Mouse (Mus musculus): Measurements from ENCODE around the gene Rasgrf2. TPM values are rescaled to one million over a fixed set of nuclear protein-coding genes. Genes with fewer than 3 reads are reported as not detected.

Gene Rasgrf2
- polyA plus RNA-seq, 1 experiment from 2014 or later: 0.39 TPM

GRCm38 (mm10) chr13:91937232-91937631, 194.2 kb downstream of the Rasgrf2 start:
- H3K27ac ChIP-seq (replicated peaks): no peak overlapping the region
- H3K9ac ChIP-seq (ENCODE audit: low read length): no peak overlapping the region
- H3K9me3 ChIP-seq (ENCODE audit: control insufficient read depth, low read length): no peaks in the 10 kb centered on the region
- H3K4me1 ChIP-seq (replicated peaks; ENCODE audit: control insufficient read depth, insufficient read depth): no peaks in the 10 kb centered on the region
- 75% methylated on average over 2 of the region's 2 CpGs for WGBS
- DNase-seq (ENCODE audit: low spot score): no peak
- H3K4me2 ChIP-seq (replicated peaks; ENCODE audit: low read depth): no peak overlapping the region
- no peak overlapping the region for H3K4me3 ChIP-seq (ENCODE audit: low read depth, low read length)
- ATAC-seq (ENCODE audit: low FRiP score, low TSS enrichment): no peak
- H3K27me3 ChIP-seq (ENCODE audit: control insufficient read depth, insufficient read depth, low read length): no peaks in the 10 kb centered on the region
- no peaks in the 10 kb centered on the region for H3K36me3 ChIP-seq (ENCODE audit: control insufficient read depth, insufficient read depth, low read length)
- TF ChIP-seq EP300 (optimal IDR thresholded peaks at IDR 0.05) (no peak), CTCF (IDR thresholded peaks at IDR 0.05; ENCODE audit: low read depth) (no peak)

- H3K9me3 ChIP-seq (ENCODE audit: control insufficient read depth, low read length): no peaks in the 10 kb centered on the region
- 86% methylated on average over 1 of the region's 1 CpGs for WGBS
- no peak overlapping the region for H3K4me3 ChIP-seq (ENCODE audit: low read depth, low read length)
- DNase-seq (ENCODE audit: low spot score): no peak
- H3K4me1 ChIP-seq (replicated peaks; ENCODE audit: control insufficient read depth, insufficient read depth): no peaks in the 10 kb centered on the region
- no peak overlapping the region for H3K4me2 ChIP-seq (replicated peaks; ENCODE audit: low read depth)
- H3K9ac ChIP-seq (ENCODE audit: low read length): no peak overlapping the region
- no peak for TF ChIP-seq CTCF (IDR thresholded peaks at IDR 0.05; ENCODE audit: low read depth)
- no peak for TF ChIP-seq EP300 (optimal IDR thresholded peaks at IDR 0.05)
- no peak overlapping the region for H3K27ac ChIP-seq (replicated peaks)
- H3K27me3 ChIP-seq (ENCODE audit: control insufficient read depth, insufficient read depth, low read length): no peaks in the 10 kb centered on the region
- no peaks in the 10 kb centered on the region for H3K36me3 ChIP-seq (ENCODE audit: control insufficient read depth, insufficient read depth, low read length)
- ATAC-seq (ENCODE audit: low FRiP score, low TSS enrichment): no peak
Observed at GRCm38 (mm10) chr13:91932122-91932521, 199.3 kb downstream of the Rasgrf2 start.

DNA sequence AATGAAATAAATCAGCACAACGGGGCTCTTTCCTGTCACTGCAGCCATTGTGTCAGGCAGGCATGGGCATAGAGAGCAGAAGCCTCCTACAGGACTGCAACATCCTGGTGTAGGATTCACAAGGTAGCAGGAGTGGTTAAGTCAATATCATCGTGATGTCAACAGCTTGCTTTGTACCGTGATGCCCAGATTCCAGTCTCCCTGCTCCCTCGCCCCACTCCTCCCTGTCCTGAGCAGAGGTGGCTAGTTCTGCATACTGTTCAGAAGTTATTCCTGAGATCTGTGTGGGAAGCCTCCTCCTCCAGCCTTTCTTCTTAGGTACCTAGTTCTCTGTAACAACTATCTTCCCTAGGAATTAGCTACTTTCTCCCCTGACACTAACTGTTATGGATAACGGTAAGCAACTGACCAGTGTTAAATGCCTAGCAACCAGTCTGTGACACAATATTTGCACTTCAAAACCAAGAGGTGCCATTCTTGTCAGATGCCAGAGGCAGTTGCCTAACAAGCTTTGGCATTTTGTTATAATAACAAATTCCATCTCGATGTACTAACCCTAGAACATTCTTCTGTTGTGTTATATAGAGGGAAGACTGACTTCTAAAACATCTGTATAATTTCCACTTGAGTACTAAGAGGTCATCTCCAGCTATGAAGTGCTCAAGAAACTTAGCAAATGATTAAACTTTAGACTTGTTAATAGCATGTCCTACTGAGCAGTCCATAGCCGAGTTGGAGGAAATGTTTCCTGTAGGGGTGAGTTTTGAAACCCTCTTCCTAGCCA, 201.3 kb downstream of the Rasgrf2 start:
- Histone ChIP-seq H3K36me3 (ENCODE audit: control insufficient read depth, insufficient read depth, low read length) (no peaks in the 10 kb centered on the region), H3K4me3 (ENCODE audit: low read depth, low read length) (no peak overlapping the region), H3K27ac (replicated peaks) (no peak overlapping the region), H3K4me1 (replicated peaks; ENCODE audit: control insufficient read depth, insufficient read depth) (no peaks in the 10 kb centered on the region), H3K4me2 (replicated peaks; ENCODE audit: low read depth) (no peak overlapping the region), H3K9ac (ENCODE audit: low read length) (no peak overlapping the region), H3K9me3 (ENCODE audit: control insufficient read depth, low read length) (no peaks in the 10 kb centered on the region), H3K27me3 (ENCODE audit: control insufficient read depth, insufficient read depth, low read length) (no peaks in the 10 kb centered on the region)
- no peak for TF ChIP-seq EP300 (optimal IDR thresholded peaks at IDR 0.05)
- TF ChIP-seq CTCF (IDR thresholded peaks at IDR 0.05; ENCODE audit: low read depth): no peak
- WGBS: 48% methylated on average over 7 of the region's 7 CpGs
- ATAC-seq (ENCODE audit: low FRiP score, low TSS enrichment): no peak
- no peak for DNase-seq (ENCODE audit: low spot score)

GRCm38 (mm10) chr13:91928605-91929389, 202.7 kb downstream of the Rasgrf2 start:
- no peaks in the 10 kb centered on the region for H3K4me1 ChIP-seq (replicated peaks; ENCODE audit: control insufficient read depth, insufficient read depth)
- no peaks in the 10 kb centered on the region for H3K9me3 ChIP-seq (ENCODE audit: control insufficient read depth, low read length)
- no peak overlapping the region for H3K27ac ChIP-seq (replicated peaks)
- ATAC-seq (ENCODE audit: low FRiP score, low TSS enrichment) (no peak), DNase-seq (ENCODE audit: low spot score) (no peak)
- no peaks in the 10 kb centered on the region for H3K27me3 ChIP-seq (ENCODE audit: control insufficient read depth, insufficient read depth, low read length)
- no peak overlapping the region for H3K4me3 ChIP-seq (ENCODE audit: low read depth, low read length)
- WGBS: 77% methylated on average over 4 of the region's 4 CpGs
- TF ChIP-seq CTCF (IDR thresholded peaks at IDR 0.05; ENCODE audit: low read depth) (peak; percentile 51), EP300 (optimal IDR thresholded peaks at IDR 0.05) (no peak)
- H3K36me3 ChIP-seq (ENCODE audit: control insufficient read depth, insufficient read depth, low read length): no peaks in the 10 kb centered on the region
- no peak overlapping the region for H3K4me2 ChIP-seq (replicated peaks; ENCODE audit: low read depth)
- H3K9ac ChIP-seq (ENCODE audit: low read length): no peak overlapping the region

DNA sequence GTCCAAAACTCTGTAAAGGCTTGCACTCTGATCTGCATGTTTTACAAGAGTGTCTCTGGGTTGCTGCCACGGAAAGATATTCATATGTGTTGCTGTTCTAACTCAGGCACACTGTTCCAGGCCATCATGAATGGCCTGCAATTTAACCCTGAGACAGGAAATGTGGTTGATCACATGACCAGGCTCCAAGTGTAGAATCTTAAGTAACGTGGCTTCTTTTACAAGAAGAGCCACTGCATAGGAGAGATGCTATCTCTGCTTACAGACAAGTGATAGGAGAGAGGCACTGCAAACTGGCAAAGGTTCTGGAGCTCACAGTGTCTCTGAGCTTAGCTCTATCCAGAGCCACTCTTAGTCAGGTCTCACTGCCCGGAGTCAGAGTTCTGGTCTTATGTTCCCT, 210.4 kb downstream of the Rasgrf2 start:
- TF ChIP-seq CTCF (IDR thresholded peaks at IDR 0.05; ENCODE audit: low read depth): no peak
- TF ChIP-seq EP300 (optimal IDR thresholded peaks at IDR 0.05): no peak
- Histone ChIP-seq H3K4me3 (ENCODE audit: low read depth, low read length) (no peak overlapping the region), H3K36me3 (ENCODE audit: control insufficient read depth, insufficient read depth, low read length) (no peaks in the 10 kb centered on the region), H3K27me3 (ENCODE audit: control insufficient read depth, insufficient read depth, low read length) (no peaks in the 10 kb centered on the region), H3K9me3 (ENCODE audit: control insufficient read depth, low read length) (no peaks in the 10 kb centered on the region), H3K4me2 (replicated peaks; ENCODE audit: low read depth) (no peak overlapping the region), H3K4me1 (replicated peaks; ENCODE audit: control insufficient read depth, insufficient read depth) (no peaks in the 10 kb centered on the region), H3K27ac (replicated peaks) (no peak overlapping the region), H3K9ac (ENCODE audit: low read length) (no peak overlapping the region)
- no peak for ATAC-seq (ENCODE audit: low FRiP score, low TSS enrichment)
- DNase-seq (ENCODE audit: low spot score): no peak
- WGBS: 65% methylated on average over 3 of the region's 3 CpGs

- 86% methylated on average over 5 of the region's 5 CpGs for WGBS
- no peak for ATAC-seq (ENCODE audit: low FRiP score, low TSS enrichment)
Observed at GRCm38 (mm10) chr13:91918764-91919163, 212.7 kb downstream of the Rasgrf2 start.

More at GRCm38 (mm10) chr13:91918764-91919163, 212.7 kb downstream of the Rasgrf2 start:
- Histone ChIP-seq H3K9me3 (ENCODE audit: control insufficient read depth, low read length) (no peaks in the 10 kb centered on the region), H3K9ac (ENCODE audit: low read length) (no peak overlapping the region), H3K27me3 (ENCODE audit: control insufficient read depth, insufficient read depth, low read length) (no peaks in the 10 kb centered on the region), H3K4me3 (ENCODE audit: low read depth, low read length) (no peak overlapping the region), H3K4me1 (replicated peaks; ENCODE audit: control insufficient read depth, insufficient read depth) (no peaks in the 10 kb centered on the region), H3K4me2 (replicated peaks; ENCODE audit: low read depth) (no peak overlapping the region), H3K36me3 (ENCODE audit: control insufficient read depth, insufficient read depth, low read length) (no peaks in the 10 kb centered on the region), H3K27ac (replicated peaks) (no peak overlapping the region)
- no peak for TF ChIP-seq EP300 (optimal IDR thresholded peaks at IDR 0.05)
- TF ChIP-seq CTCF (IDR thresholded peaks at IDR 0.05; ENCODE audit: low read depth): no peak
- DNase-seq (ENCODE audit: low spot score): no peak

Data from stomach, postnatal 0 days (tissue).